Mouse (Mus musculus): Measurements from ENCODE around the gene Tmem38b.
A peak's percentile ranks its signal among the peaks of the same experiment; 100 is the strongest.

The Tmem38b gene

GRCm38 (mm10) chr4:53884351-53885245 is 58.8 kb downstream of the Tmem38b start:
- DNase-seq (ENCODE audit: low spot score), result peak; percentile 67

GRCm38 (mm10) chr4:53886342-53887088 is 60.7 kb downstream of the Tmem38b start:
- no peak for DNase-seq (ENCODE audit: low spot score)

- DNase-seq (ENCODE audit: low spot score), result no peak
Observed at GRCm38 (mm10) chr4:53895335-53895734, 69.5 kb downstream of the Tmem38b start.

- DNase-seq (ENCODE audit: low spot score), result no peak
Observed at GRCm38 (mm10) chr4:53896150-53896833, 70.4 kb downstream of the Tmem38b start.

- DNase-seq (ENCODE audit: low spot score), result peak; percentile 63
Observed at GRCm38 (mm10) chr4:53900386-53900971, 74.6 kb downstream of the Tmem38b start.

- no peak for DNase-seq (ENCODE audit: low spot score)
Observed at GRCm38 (mm10) chr4:53904335-53904734, 78.5 kb downstream of the Tmem38b start.

GRCm38 (mm10) chr4:53905537-53905936 is 79.7 kb downstream of the Tmem38b start:
- DNase-seq (ENCODE audit: low spot score), result no peak

GRCm38 (mm10) chr4:53907071-53907470 is 81.2 kb downstream of the Tmem38b start:
- DNase-seq (ENCODE audit: low spot score), result no peak

Measured in adipocyte (in vitro differentiated cells).